Mouse (Mus musculus) C2C12 (cell line): ENCODE results near the gene Klrb1f. TPM values are rescaled to one million over a fixed set of nuclear protein-coding genes. Genes with fewer than 3 reads are reported as not detected.
"Not testable (repeated sequence)": the region's sequence is repeated elsewhere in the genome, so short reads cannot be mapped to it uniquely, and the experiment has no call there.

Experiments
- H3K27me3 ChIP-seq: one replicate; pipeline ENCODE4 v1.6.1; 2011; ENCODE audit not compliant: control insufficient read depth, insufficient read depth, insufficient read length
- H3K36me3 ChIP-seq: one replicate; pipeline ENCODE4 v1.6.1; 2011; ENCODE audit not compliant: control insufficient read depth, insufficient read depth
- H3K4me3 ChIP-seq: one replicate; pipeline ENCODE4 v1.5.1; 2011; ENCODE audit warnings: mild to moderate bottlenecking, control low read depth; ENCODE audit not compliant: poor library complexity, insufficient read depth, severe bottlenecking
- H3K79me2 ChIP-seq: one replicate; pipeline ENCODE4 v1.6.1; 2011; ENCODE audit not compliant: control insufficient read depth, insufficient read depth
- H3K79me3 ChIP-seq: one replicate; pipeline ENCODE4 v1.6.1; 2011; ENCODE audit warnings: low read depth, control low read depth
- H3ac ChIP-seq: one replicate; pipeline ENCODE3; 2011; ENCODE audit warnings: low read depth; ENCODE audit not compliant: control insufficient read depth, insufficient read length
- CEBPB ChIP-seq: IDR thresholded peaks from one replicate; pipeline ENCODE4 v1.6.1; 2011; ENCODE audit warnings: low read depth, mild to moderate bottlenecking, control low read depth, moderate library complexity
- CTCF ChIP-seq: IDR thresholded peaks from one replicate; pipeline ENCODE4 v1.5.1; 2011; ENCODE audit not compliant: control insufficient read depth, insufficient read depth, insufficient read length
- FOSL1 ChIP-seq: IDR thresholded peaks from one replicate; pipeline ENCODE4 v1.8.0; 2011; ENCODE audit warnings: mild to moderate bottlenecking, low read length; ENCODE audit not compliant: poor library complexity, insufficient read depth, severe bottlenecking
- MAX ChIP-seq: IDR thresholded peaks from one replicate; pipeline ENCODE4 v1.6.1; 2011; ENCODE audit warnings: mild to moderate bottlenecking, control low read depth
- MYOD1 ChIP-seq: IDR thresholded peaks from one replicate; pipeline ENCODE4 v1.6.1; 2011; ENCODE audit warnings: low read depth; ENCODE audit not compliant: control insufficient read depth, insufficient read length
- MYOG ChIP-seq: IDR thresholded peaks from one replicate; pipeline ENCODE4 v1.6.1; 2011; ENCODE audit not compliant: control insufficient read depth, insufficient read length; ENCODE audit errors: extremely low read depth
- USF1 ChIP-seq: IDR thresholded peaks from one replicate; pipeline ENCODE4 v1.6.1; 2011; ENCODE audit warnings: low read depth, mild to moderate bottlenecking, control low read depth, moderate library complexity
- long read RNA-seq, 2 experiments: library from polyadenylated mRNA; unstranded; transcript quantifications; one replicate each; pipeline ENCODE4 v2.0.0; 2019 to 2020
- polyA plus RNA-seq: library from polyadenylated mRNA; unstranded; fragments of >200 nt; fragmentation: generic; extraction: Trizol; gene quantifications from one replicate; pipeline ENCODE4 v1.2.1, GENCODE M21; 2012; ENCODE audit warnings: missing spikeins

Klrb1f gene
- polyA plus RNA-seq: not detected
- long read RNA-seq, experiment 1: 0 reads
- long read RNA-seq, experiment 2: 0 reads

- H3K79me3 ChIP-seq: no peaks in the 10 kb centered on the region
- no peaks in the 10 kb centered on the region for H3K36me3 ChIP-seq
- H3K4me3 ChIP-seq: no peak within 1 kb of the TSS
- no peaks in the 10 kb centered on the region for H3K27me3 ChIP-seq
- H3ac ChIP-seq: no peak within 1 kb of the TSS
- H3K79me2 ChIP-seq: no peaks in the 10 kb centered on the region
- no peak for TF ChIP-seq MYOD1
- no peak for TF ChIP-seq MAX
- TF ChIP-seq FOSL1: no peak
- TF ChIP-seq CTCF: no peak
- no peak for TF ChIP-seq MYOG
- no peak for TF ChIP-seq USF1
- no peak for TF ChIP-seq CEBPB
These were observed at the start of gene Klrb1f for GRCm38 (mm10) chr6:129045601-129046000. Gene Klrb1f (plus strand): TSS chr6:129045901.

GRCm38 (mm10) chr6:128996054-128996767, 49.5 kb upstream of the Klrb1f start:
- Histone ChIP-seq H3K79me2 (no peaks in the 10 kb centered on the region), H3K4me3 (no peak overlapping the region), H3K79me3 (no peaks in the 10 kb centered on the region), H3K27me3 (no peaks in the 10 kb centered on the region), H3K36me3 (no peaks in the 10 kb centered on the region), H3ac (no peak overlapping the region)
- no peak for TF ChIP-seq MYOD1
- no peak for TF ChIP-seq MYOG
- TF ChIP-seq CEBPB: no peak
- TF ChIP-seq CTCF: no peak
- no peak for TF ChIP-seq MAX

GRCm38 (mm10) chr6:128996768-128997442, 48.8 kb upstream of the Klrb1f start:
- Histone ChIP-seq H3K36me3 (no peaks in the 10 kb centered on the region), H3K27me3 (no peaks in the 10 kb centered on the region), H3ac (no peak overlapping the region), H3K79me3 (no peaks in the 10 kb centered on the region), H3K4me3 (no peak overlapping the region), H3K79me2 (no peaks in the 10 kb centered on the region)
- TF ChIP-seq MAX (no peak), USF1 (no peak), FOSL1 (no peak), MYOD1 (no peak), MYOG (no peak), CTCF (no peak), CEBPB (no peak)

- H3ac ChIP-seq: no peak overlapping the region
- no peak for TF ChIP-seq CEBPB
- no peak for TF ChIP-seq FOSL1
- no peak for TF ChIP-seq MYOG
- TF ChIP-seq MYOD1: no peak
- TF ChIP-seq CTCF: no peak
- TF ChIP-seq MAX: no peak
- no peak for TF ChIP-seq USF1
- H3K27me3 ChIP-seq: no peaks in the 10 kb centered on the region
- no peaks in the 10 kb centered on the region for H3K79me3 ChIP-seq
- H3K36me3 ChIP-seq: no peaks in the 10 kb centered on the region
- H3K79me2 ChIP-seq: no peaks in the 10 kb centered on the region
- no peak overlapping the region for H3K4me3 ChIP-seq
These were observed 44.3 kb upstream of the Klrb1f start for GRCm38 (mm10) chr6:129001392-129001791.

GRCm38 (mm10) chr6:129008552-129008951, 37.1 kb upstream of the Klrb1f start:
- TF ChIP-seq CTCF (no peak), FOSL1 (no peak), CEBPB (no peak), MYOG (no peak), MAX (no peak), MYOD1 (no peak), USF1 (no peak)
- no peak overlapping the region for H3ac ChIP-seq

GRCm38 (mm10) chr6:129009846-129010504, 35.7 kb upstream of the Klrb1f start:
- not testable (repeated sequence) for H3K79me3 ChIP-seq, H3ac ChIP-seq, H3K79me2 ChIP-seq, H3K4me3 ChIP-seq, H3K27me3 ChIP-seq, H3K36me3 ChIP-seq

More at GRCm38 (mm10) chr6:129008552-129008951, 37.1 kb upstream of the Klrb1f start:
- Histone ChIP-seq H3K36me3 (no peaks in the 10 kb centered on the region), H3K79me2 (no peaks in the 10 kb centered on the region), H3K4me3 (no peak overlapping the region), H3K79me3 (no peaks in the 10 kb centered on the region), H3K27me3 (no peaks in the 10 kb centered on the region)
